Mouse (Mus musculus): ENCODE results near the gene Nr1h3.

Nr1h3 gene

DNA sequence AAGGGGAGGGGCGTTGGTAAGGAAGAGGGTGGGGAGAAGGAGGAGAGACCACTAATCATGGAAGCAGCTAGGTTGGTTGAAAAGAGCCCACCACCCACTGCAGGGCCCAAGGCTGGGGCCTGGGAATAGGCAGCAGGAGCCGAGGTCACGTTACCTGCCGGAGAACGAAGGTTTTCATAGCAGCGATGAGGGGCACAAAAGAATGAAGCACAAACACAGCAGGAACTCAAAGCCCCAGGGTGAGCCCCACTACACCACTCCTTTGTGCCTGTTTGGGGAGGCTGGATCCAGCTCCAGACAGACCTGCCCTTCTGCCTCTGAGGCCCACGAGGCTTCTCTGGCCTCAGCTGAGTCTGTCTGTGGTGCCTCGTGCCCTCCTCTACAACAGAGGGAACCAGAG lies 62.9 kb downstream of the Nr1h3 start:
- no peak for DNase-seq (ENCODE audit: low spot score in 2 of 2)

DNA sequence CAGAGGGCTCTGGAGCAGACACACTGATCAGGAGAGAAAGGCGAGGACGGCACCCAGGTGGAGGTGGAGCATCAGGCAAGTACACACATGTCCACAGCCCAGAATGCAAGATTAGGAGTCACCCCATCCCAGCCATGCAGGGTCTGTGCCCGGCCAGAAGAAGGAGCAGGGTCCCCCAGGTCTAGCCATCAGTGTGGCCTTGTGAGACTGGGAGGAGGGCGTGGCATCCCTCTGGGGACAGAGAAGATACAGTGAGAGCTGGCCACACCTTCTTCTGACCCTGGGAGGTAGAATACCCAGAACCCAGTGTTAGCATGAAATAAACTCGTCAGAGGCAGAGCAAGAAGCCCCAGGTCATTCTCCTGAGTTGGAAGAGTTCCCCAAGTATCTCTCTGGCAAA lies 63.3 kb downstream of the Nr1h3 start:
- DNase-seq (ENCODE audit: low spot score in 2 of 2) = no peak

DNA sequence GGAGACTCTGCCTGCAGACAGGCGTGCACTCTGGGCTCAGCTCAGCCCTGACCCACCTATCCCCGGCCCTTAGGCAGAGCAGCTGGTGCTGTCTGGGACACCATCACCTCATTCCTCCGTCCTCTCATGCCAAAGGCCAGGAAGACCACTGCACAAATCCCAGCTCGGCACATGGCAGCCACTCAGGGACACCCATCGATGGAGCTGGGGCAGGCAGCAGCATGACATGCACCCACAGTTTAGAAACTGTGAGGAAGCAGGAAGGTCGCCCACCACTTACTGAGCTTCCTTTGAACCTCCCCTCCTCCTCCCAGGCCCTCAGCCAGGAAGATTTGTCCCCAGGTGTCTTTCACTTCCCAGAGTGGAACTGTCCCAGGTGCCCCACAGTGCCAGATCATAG lies 65.2 kb downstream of the Nr1h3 start:
- DNase-seq (ENCODE audit: low spot score in 2 of 2) = no peak

DNA sequence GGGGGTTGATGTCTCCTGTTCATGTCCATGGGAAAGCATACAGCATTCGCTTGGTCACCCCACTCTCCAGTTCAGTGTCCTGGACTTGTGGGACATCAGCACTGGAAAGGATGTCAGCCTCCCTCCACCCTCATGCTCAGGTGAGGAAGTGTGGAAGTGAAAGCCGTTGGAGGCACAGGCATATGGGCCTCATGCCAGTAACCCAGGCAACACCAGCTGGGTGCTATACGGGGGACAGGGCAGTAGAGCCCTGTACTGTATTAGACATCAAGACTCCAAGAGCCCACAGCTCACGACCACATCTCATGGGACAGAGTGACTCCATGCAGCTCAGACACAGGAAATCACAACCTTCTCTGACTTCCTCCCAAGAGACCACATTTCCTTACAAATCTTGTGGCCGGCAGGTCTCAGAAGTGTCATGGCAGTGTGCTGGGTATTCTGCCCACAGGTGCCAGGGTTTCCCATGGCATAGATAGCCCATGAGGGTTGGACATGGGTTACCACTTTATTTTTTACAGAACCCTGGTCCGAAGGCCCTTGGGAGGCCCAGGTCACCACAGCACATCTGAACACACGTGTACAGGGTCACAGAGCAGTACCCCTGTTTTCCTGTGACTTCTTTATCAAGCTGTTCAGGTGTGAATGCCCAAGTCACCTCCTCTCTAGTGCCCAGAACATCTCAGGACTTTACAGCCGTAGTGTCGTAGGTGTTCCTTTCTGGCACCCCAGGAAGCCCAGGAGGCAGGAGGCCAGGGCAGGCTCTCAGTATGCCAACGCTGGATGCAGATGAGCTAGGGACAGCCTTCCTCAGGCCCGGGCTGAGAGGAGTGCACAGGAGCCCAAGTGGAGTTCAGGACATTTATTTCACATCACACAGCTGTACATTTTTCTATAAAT lies 65.9 kb downstream of the Nr1h3 start:
- no peak for DNase-seq (ENCODE audit: low spot score in 2 of 2)
